Mouse (Mus musculus) embryonic facial prominence, embryonic 11.5 days (tissue): ENCODE results near the gene Nol3. TPM values are rescaled to one million over a fixed set of nuclear protein-coding genes. Genes with fewer than 3 reads are reported as not detected.
A peak's percentile ranks its signal among the peaks of the same experiment; 100 is the strongest.
"Not testable (repeated sequence)": the region's sequence is repeated elsewhere in the genome, so short reads cannot be mapped to it uniquely, and the experiment has no call there.

Experiments used
- ATAC-seq: fragments of 200-750 bp; cut with Nextera tagmentation; replicated peaks from 2 replicates; pipeline ENCODE4 v1.8.0; 2017; ENCODE audit warnings: low read depth; ENCODE audit not compliant: insufficient number of reproducible peaks, low FRiP score, low TSS enrichment
- DNase-seq: peaks from one replicate; pipeline ENCODE4 v3.0.0-alpha.2; 2015; ENCODE audit warnings: low spot score
- H3K27ac ChIP-seq: fragments of 300-500 bp; sonication (generic); replicated peaks from 2 replicates; pipeline ENCODE4 v1.5.1; 2014; ENCODE audit warnings: mild to moderate bottlenecking, low read depth, low read length, control low read depth
- H3K27me3 ChIP-seq: fragments of 300-500 bp; sonication (generic); 2 replicates; pipeline ENCODE4 v1.6.1; 2014; ENCODE audit warnings: mild to moderate bottlenecking, low read length, moderate library complexity, mixed read lengths; ENCODE audit not compliant: control insufficient read depth, insufficient read depth
- H3K36me3 ChIP-seq: fragments of 300-500 bp; sonication (generic); replicated peaks from 2 replicates; pipeline ENCODE4 v1.6.1; 2014; ENCODE audit warnings: low read depth, mild to moderate bottlenecking, low read length, moderate library complexity, mixed read lengths; ENCODE audit not compliant: control insufficient read depth, insufficient read depth
- H3K4me1 ChIP-seq: fragments of 300-500 bp; sonication (generic); 2 replicates; pipeline ENCODE4 v1.6.1; 2014; ENCODE audit warnings: low read length, mixed read lengths; ENCODE audit not compliant: control insufficient read depth, insufficient read depth
- H3K4me2 ChIP-seq: fragments of 300-500 bp; sonication (generic); 2 replicates; pipeline ENCODE4 v1.6.1; 2014; ENCODE audit warnings: low read depth, mild to moderate bottlenecking, control low read depth, low read length, moderate library complexity
- H3K4me3 ChIP-seq: fragments of 300-500 bp; sonication (generic); 2 replicates; pipeline ENCODE4 v1.5.1; 2014; ENCODE audit warnings: low read depth, low read length, control low read depth
- H3K9ac ChIP-seq: fragments of 300-500 bp; sonication (generic); replicated peaks from 2 replicates; pipeline ENCODE4 v1.6.1; 2014; ENCODE audit warnings: mild to moderate bottlenecking, control low read depth, low read length
- H3K9me3 ChIP-seq: fragments of 300-500 bp; sonication (generic); replicated peaks from 2 replicates; pipeline ENCODE4 v1.6.1; 2016; ENCODE audit warnings: mild to moderate bottlenecking, low read length, inconsistent platforms, mixed read lengths; ENCODE audit not compliant: control insufficient read depth
- WGBS: fragments of 180-500 bp; shearing (Covaris S2); extraction: QIAGEN DNeasy Blood & Tissue Kit; methylation state at CpG from one replicate; pipeline ENCODE4 v1.1.7; 2014; 5-methylcytosine and 5-hydroxymethylcytosine counted together
- polyA plus RNA-seq: library from polyadenylated mRNA; unstranded; fragments of >200 nt; fragmentation: Nextera tagmentation; extraction: Ambion mirVana; gene quantifications from 2 replicates; pipeline ENCODE4 v1.2.1, GENCODE M21; 2014

Gene Nol3
- 0.84 and 1.2 TPM in 2 replicates for polyA plus RNA-seq

GRCm38 (mm10) chr8:105275840-105276239 lies at the start of gene Nol3:
Gene Nol3, plus strand, starts transcription at chr8:105276140.
- WGBS, result 3% methylated on average over 10 of the region's 10 CpGs
- H3K27ac ChIP-seq, result no peak within 1 kb of the TSS
- ATAC-seq, result no peak

GRCm38 (mm10) chr8:105231503-105232320 lies 44.2 kb upstream of the Nol3 start:
- no peak overlapping the region for H3K9ac ChIP-seq
- H3K4me3 ChIP-seq, result no peak overlapping the region
- WGBS, result 80% methylated on average over 12 of the region's 12 CpGs
- no peaks in the 10 kb centered on the region for H3K36me3 ChIP-seq
- no peak for DNase-seq
- no peak overlapping the region for H3K4me2 ChIP-seq
- H3K27ac ChIP-seq, result no peak overlapping the region
- H3K9me3 ChIP-seq, result no peaks in the 10 kb centered on the region
- ATAC-seq, result no peak
- H3K4me1 ChIP-seq, result no peaks in the 10 kb centered on the region
- H3K27me3 ChIP-seq, result no peaks in the 10 kb centered on the region

More at GRCm38 (mm10) chr8:105275840-105276239, at the start of gene Nol3:
- Histone ChIP-seq H3K9ac (0 out of 2 replicates have a peak within 1 kb of the TSS, but pooled peaks have one; percentile 30), H3K4me1 (peaks cover 8% of the 10 kb centered on the region), H3K36me3 (no peaks in the 10 kb centered on the region), H3K4me3 (peak within 1 kb of the TSS; percentile 30), H3K27me3 (peaks cover 82% of the 10 kb centered on the region), H3K9me3 (no peaks in the 10 kb centered on the region), H3K4me2 (peak within 1 kb of the TSS; percentile 71)
- DNase-seq, result no peak

DNA sequence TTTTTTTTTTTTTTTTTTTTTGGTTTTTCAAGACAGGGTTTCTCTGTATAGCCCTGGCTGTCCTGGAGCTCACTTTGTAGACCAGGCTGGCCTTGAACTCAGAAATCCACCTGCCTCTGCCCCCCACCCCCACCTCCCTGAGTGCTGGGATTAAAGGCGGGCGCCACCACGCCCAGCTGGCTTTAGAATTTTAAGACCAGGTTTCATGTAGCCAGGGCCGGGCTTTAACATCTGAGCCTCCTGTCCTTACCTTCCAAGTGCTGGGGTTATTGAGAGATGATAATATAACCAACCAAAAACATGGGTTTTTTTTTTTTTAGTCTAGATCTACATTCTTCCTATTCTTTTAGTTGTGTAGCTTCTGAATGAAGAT lies 43.6 kb upstream of the Nol3 start:
- not testable (repeated sequence) for H3K4me1 ChIP-seq, H3K27ac ChIP-seq, H3K36me3 ChIP-seq, ATAC-seq, H3K4me2 ChIP-seq, H3K27me3 ChIP-seq, DNase-seq, H3K9ac ChIP-seq, H3K4me3 ChIP-seq, H3K9me3 ChIP-seq
- 87% methylated on average over 4 of the region's 4 CpGs for WGBS

DNA sequence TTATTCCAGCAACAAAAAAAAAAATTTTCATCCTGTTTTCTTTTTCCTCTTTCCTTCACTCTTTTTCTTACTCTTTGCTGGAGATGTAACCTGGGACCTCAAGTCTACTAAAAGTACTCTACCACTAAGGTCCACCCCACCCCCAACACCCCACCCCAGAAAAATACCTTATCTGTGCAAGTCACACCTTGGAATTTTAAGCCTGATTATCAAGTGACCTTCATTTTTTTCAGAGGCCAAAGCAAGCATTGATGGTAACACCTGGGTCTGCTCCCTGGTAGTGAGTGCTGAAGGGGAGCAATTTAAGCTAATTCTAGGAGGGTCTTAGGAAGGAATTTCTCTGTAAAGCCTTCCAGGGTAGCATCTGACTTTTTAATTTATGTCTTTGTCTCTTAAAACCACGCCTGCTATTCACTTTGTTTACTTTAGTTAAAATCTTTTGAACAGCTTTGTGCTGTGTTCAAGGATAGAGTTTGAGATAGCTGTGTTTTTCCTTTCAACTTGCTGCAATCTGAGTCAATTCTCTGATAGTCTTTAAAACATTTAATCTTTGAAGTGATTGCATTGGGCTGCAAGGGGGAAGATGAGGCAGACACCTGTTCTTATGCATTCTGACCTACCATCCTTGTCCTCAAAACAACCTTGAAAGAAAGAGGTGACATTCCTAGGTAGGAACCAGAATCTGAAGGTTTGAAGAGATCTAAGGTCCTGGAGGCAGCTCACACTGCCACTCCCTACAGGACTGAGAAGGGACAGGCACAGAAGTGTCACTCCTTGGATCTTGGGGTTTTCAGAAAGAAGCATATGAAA lies 42.6 kb upstream of the Nol3 start:
- no peaks in the 10 kb centered on the region; the same call in 1 of the 2 replicates for H3K36me3 ChIP-seq

GRCm38 (mm10) chr8:105235206-105235605 lies 40.7 kb upstream of the Nol3 start:
- H3K9ac ChIP-seq, result no peak overlapping the region
- ATAC-seq (no peak), DNase-seq (no peak)
- H3K4me1 ChIP-seq, result no peaks in the 10 kb centered on the region
- 61% methylated on average over 1 of the region's 1 CpGs for WGBS
- H3K9me3 ChIP-seq, result no peaks in the 10 kb centered on the region
- no peaks in the 10 kb centered on the region; the same call in none of the 2 replicates for H3K36me3 ChIP-seq
- H3K4me3 ChIP-seq, result no peak overlapping the region
- H3K4me2 ChIP-seq, result no peak overlapping the region
- no peak overlapping the region for H3K27ac ChIP-seq
- no peaks in the 10 kb centered on the region for H3K27me3 ChIP-seq

More for the DNA sequence above, 42.6 kb upstream of the Nol3 start:
- no peak overlapping the region for H3K9ac ChIP-seq
- H3K4me1 ChIP-seq, result no peaks in the 10 kb centered on the region
- no peaks in the 10 kb centered on the region for H3K9me3 ChIP-seq
- DNase-seq (no peak), ATAC-seq (no peak)
- H3K4me3 ChIP-seq, result no peak overlapping the region
- H3K27ac ChIP-seq, result no peak overlapping the region
- H3K27me3 ChIP-seq, result no peaks in the 10 kb centered on the region
- H3K4me2 ChIP-seq, result no peak overlapping the region
- 55% methylated on average over 1 of the region's 1 CpGs for WGBS

DNA sequence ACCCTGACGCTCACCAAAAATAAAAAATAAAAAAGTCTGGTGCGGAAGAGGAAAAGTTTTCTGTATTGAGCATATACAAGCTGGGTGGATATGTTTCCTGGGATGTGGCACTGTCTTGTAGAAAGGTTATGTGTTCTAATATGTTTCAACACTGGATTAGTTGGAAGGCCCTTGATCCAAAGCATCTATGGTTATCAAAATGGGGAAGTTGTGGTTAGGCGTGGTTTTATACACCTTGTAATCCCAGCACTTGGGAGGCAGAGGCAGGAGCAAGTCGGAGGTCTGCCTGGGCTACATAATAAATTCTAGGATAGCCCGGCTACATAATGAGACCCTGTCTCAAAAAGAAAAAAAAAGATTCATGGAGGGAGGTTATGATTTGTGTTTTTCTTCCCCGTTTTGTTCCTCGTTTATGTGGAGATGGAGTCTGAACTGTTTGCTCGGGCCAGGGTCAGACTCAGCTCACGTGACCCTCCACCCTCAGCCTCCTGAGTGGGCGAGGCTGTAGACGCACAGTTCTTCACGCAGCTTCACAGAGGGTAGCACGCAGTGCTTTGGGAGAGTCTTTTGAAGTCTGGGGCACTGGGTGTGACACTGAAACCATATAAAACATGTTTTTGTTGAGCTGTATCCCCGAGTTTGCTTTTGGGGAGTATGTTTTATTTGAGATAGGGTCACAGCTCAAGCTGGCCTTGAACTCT lies 38.3 kb upstream of the Nol3 start:
- Histone ChIP-seq H3K27ac (no peak overlapping the region), H3K4me2 (no peak overlapping the region), H3K27me3 (no peaks in the 10 kb centered on the region), H3K4me3 (no peak overlapping the region), H3K4me1 (no peaks in the 10 kb centered on the region), H3K9me3 (no peaks in the 10 kb centered on the region), H3K9ac (no peak overlapping the region), H3K36me3 (no peaks in the 10 kb centered on the region; the same call in none of the 2 replicates)
- ATAC-seq (no peak), DNase-seq (no peak)
- 90% methylated on average over 14 of the region's 14 CpGs for WGBS

DNA sequence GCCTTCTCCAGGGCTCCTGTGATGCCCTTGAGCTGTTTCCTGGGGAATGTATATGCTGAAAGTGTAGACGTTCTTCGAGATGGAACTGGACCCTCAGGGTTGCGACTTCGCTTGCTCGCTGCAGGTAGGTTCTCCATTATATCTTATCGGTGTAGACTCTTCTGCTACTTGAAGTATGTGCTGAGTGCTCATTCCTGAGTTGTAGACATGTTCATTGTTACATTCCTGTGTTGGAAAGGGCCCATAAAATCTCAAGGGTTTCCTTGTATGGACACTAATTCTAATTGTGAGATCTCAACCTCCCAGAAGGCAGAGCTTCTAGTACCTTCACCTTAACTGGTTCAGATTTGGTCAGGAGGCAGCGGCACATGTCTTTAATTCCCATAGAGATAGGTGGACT lies 34.9 kb upstream of the Nol3 start:
- H3K4me1 ChIP-seq, result no peaks in the 10 kb centered on the region
- H3K36me3 ChIP-seq, result no peaks in the 10 kb centered on the region; the same call in none of the 2 replicates
- H3K4me2 ChIP-seq, result no peak overlapping the region
- ATAC-seq (no peak), DNase-seq (no peak)
- no peak overlapping the region for H3K27ac ChIP-seq
- H3K4me3 ChIP-seq, result no peak overlapping the region
- no peaks in the 10 kb centered on the region for H3K9me3 ChIP-seq
- no peak overlapping the region for H3K9ac ChIP-seq
- H3K27me3 ChIP-seq, result no peaks in the 10 kb centered on the region
- whole genome bisulfite sequencing, result 98% methylated on average over 7 of the region's 7 CpGs
